Mouse (Mus musculus): ENCODE measurements at regions not wholly inside any gene's neighbourhood (a gene's known extent, or its start where the extent isn't known, plus 50 kb on each side); places are given as distances from the start of the nearest gene placed in this dataset.

DNA sequence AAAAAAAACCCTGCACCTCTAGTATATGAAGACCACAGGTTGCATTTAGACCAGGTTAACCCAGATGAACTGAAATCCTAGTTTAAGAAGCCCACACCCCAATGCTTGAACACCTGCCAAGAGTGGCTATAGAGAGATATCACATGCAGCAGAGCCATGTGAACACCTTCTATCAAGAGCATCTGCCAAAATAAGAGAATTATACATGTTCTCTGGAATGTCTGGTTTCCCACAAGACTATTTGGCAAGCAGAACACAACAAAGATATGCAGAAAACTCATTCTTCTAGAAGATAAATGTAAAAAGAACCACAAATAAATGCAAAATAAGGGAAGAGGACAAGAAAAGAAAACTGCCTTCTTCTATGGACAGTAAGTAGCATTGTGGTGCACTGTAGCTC is 107.7 kb upstream of the Dab2 start:
- no peak for DNase-seq (ENCODE audit: low spot score)

- DNase-seq (ENCODE audit: low spot score) = no peak
Observed at GRCm38 (mm10) chr15:6207239-6207638, 92.3 kb upstream of the Dab2 start.

DNA sequence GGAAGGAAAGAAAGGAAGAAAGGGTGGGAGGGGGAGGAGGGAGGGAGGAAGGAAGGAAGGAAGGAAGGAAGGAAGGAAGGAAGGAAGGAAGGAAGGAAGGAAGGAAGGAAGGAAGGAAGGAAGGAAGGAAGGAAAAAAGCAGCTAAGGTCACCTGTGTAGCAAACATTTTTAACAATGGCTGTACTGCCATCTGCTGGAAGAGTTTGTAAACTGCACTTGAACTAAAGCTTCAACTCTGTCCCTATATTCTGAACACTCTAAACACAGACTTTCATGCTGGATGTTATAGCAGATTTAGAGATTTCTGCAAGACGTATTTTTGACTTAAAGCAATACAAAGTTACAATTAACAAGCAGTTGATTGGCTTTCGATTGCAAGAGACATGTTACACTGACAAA is 90.3 kb upstream of the Dab2 start:
- peak; percentile 57 for DNase-seq (ENCODE audit: low spot score)

- DNase-seq (ENCODE audit: low spot score) = no peak
Observed at GRCm38 (mm10) chr15:6218087-6218486, 81.5 kb upstream of the Dab2 start.

GRCm38 (mm10) chr15:6225227-6225626 is 74.4 kb upstream of the Dab2 start:
- DNase-seq (ENCODE audit: low spot score) = no peak

GRCm38 (mm10) chr15:6230618-6231017 is 69.0 kb upstream of the Dab2 start:
- DNase-seq (ENCODE audit: low spot score) = no peak

DNA sequence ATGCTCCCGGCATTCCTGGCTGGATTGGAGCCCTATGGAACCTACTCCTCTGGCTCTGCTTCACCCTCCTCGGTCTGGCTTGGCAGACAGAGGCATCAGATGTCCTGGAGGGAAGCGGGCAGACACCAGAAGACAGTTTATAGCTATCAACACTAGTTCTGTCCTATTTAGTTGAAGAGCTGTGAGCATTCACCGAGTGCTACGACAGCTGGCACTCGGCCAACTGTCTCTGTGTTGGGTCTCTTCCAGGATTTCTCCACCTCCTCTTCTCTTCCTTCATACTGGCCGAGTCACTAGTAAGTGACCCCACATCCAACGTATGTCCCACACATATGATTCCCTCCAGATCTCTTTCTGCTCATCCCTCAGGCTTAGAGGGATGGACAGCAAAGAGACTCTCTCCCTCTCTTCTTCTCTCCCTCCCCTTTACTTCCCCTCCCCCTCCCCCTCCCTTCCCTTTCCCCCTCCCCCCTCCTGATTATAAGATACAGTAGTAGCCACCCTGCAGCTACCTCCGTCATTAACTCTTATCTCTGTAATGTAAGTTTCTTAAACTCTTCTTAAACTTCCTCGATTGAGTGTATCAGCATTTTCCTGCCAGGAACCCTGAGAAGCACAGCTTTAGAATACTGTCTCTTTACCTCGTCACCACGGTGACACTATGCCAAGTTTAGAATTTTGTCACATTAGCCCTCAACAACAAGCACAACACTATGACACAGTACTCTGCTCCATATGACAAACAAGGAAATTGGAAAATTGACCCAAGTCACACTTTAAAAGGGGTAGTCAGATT is 68.1 kb upstream of the Dab2 start:
- DNase-seq (ENCODE audit: low spot score) = no peak

DNA sequence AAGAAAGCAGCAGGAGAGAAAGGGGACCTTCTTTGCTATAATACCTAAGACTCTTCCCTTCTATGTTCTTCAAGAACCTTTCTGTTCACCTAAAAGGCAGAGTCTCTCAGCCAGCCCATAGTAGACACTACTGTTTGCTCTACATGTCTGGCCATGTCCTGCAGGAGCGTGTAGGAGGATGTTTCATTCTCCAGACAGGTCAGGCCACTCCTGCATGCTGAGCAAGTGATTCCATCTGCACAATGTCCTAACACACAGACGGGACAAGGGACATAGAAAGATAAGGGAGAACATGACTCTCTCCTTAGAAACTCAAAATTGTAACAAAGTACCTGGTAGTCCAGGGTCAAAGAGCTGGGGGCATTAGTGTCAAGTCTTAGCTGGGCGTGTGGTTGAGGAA is 66.0 kb upstream of the Dab2 start:
- DNase-seq (ENCODE audit: low spot score) = no peak

- no peak for DNase-seq (ENCODE audit: low spot score)
Observed at GRCm38 (mm10) chr15:6236583-6236982, 63.0 kb upstream of the Dab2 start.

DNA sequence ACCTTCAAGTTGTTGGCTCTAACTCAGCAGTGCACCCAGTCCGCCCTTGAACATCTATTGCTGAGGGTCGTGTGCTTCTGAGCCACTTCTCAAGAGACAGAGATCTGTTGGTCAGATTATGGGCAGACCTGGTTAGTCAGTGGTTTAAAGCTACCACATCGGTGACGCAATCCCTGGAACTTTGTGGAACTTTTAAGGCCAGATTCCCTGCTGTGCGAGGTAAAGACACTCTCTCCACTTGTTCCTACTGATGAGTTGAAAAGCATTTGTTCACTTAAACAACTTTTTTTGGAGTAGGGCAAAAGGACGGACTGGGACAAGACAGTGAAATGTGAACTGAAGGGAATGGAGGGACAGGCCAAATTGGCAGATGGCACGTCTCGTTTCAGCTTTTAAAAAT is 61.9 kb upstream of the Dab2 start:
- no peak for DNase-seq (ENCODE audit: low spot score)

DNA sequence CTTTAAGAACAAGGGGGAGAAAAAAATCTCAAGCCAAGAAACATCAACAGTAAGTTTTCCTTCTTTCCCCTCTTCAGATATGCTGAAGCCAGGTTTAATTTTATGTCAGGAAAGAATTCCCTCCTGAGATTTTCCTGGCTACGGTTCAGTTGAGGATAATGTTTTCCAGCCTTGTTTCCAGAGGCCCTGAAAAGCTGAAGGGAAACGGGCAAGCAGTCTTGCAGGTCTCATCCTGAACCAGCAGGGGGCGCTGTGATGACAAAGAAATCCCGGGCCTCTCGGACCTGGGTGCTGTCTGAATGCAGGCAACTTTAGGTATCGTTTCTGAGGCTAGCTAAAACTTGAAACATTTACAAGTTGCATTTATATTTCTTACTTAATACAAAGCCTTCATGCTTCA is 61.5 kb upstream of the Dab2 start:
- peak; percentile 92 for DNase-seq (ENCODE audit: low spot score)

- DNase-seq (ENCODE audit: low spot score) = no peak
Observed at GRCm38 (mm10) chr15:6238755-6239154, 60.8 kb upstream of the Dab2 start.

- DNase-seq (ENCODE audit: low spot score) = no peak
Observed at GRCm38 (mm10) chr15:6242132-6242531, 57.5 kb upstream of the Dab2 start.

- DNase-seq (ENCODE audit: low spot score) = no peak
Observed at GRCm38 (mm10) chr15:6244401-6244800, 55.2 kb upstream of the Dab2 start.

- DNase-seq (ENCODE audit: low spot score) = no peak
Observed at GRCm38 (mm10) chr15:6245950-6246894, 53.4 kb upstream of the Dab2 start.

- DNase-seq (ENCODE audit: low spot score) = no peak
Observed at GRCm38 (mm10) chr15:6248470-6248869, 51.1 kb upstream of the Dab2 start.
